Mouse (Mus musculus): ENCODE data around the gene Itsn1. TPM values are rescaled to one million over a fixed set of nuclear protein-coding genes. Genes with fewer than 3 reads are reported as not detected.
A peak's percentile ranks its signal among the peaks of the same experiment; 100 is the strongest.

Gene Itsn1
- polyA plus RNA-seq, 1 experiment from 2014 or later, result 48.3 TPM

DNA sequence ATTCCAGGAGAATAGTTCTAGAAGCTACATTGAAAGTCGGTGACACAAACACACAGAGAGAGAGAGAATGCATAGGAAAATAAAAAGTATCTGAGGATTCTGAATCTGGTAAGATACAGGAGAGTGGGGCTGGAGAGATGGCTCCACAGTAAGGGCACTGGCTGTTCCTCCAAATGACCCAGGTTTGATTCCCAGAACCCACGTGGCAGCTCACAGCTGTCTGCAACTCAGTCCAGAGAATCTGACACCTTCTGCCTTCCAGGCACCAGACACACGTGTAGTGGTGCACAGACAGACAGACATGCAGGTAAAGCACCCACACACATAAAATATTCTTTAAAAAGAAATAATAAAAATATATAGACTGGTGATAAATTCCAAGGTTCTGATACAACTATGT is 144.6 kb downstream of the Itsn1 start:
- H3K9ac ChIP-seq, result no peak overlapping the region
- ATAC-seq (ENCODE audit: low read depth) (no peak), DNase-seq (no peak)
- peaks cover 33% of the 10 kb centered on the region for H3K36me3 ChIP-seq
- H3K4me2 ChIP-seq, result no peak overlapping the region
- H3K4me1 ChIP-seq (replicated peaks), result peaks cover 23% of the 10 kb centered on the region
- WGBS (ENCODE audit: insufficient replicate concordance), result 68% methylated on average over 3 of the region's 3 CpGs
- no peak overlapping the region for H3K27ac ChIP-seq
- H3K4me3 ChIP-seq (replicated peaks), result no peak overlapping the region
- H3K27me3 ChIP-seq, result peaks cover 3% of the 10 kb centered on the region
- no peaks in the 10 kb centered on the region for H3K9me3 ChIP-seq (replicated peaks)

DNA sequence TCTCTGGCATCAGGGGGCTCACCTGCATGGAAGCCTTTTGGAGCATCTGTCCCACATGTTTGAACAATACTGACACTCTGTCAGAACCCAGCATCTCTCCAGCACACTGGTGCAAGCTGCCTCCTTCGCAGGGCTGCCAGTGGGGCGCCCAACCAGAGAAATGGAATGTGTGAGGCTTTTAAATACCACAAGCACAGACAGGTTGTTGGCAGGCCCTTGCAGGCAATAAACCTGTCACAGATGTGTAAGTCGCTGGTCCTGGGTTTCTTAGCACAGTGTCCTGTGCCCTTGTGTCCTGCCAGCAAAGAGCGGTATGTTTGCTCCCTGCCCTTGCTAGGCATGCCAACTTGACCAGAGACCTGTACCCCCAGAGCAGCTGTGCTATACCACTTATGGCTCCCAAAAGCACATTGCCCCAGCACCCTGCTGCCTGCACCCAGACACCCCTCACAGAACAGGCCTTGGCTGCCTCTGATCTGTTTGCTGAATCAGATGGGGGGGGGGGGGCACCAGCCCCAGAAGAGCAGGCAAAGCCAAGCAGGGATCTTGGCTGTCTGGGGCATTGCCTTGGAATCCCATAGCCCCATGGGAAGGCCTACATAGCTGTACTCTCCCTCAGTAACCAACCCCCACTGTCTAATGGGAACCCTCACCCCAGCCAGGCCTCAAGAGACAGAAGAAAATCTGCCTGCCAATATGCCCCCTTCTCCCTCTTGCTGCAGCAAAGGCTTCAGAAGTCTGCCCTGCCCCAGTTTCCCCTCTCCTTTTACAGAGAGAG is 146.7 kb downstream of the Itsn1 start:
- Histone ChIP-seq H3K36me3 (peaks cover 13% of the 10 kb centered on the region), H3K27ac (no peak overlapping the region), H3K9ac (no peak overlapping the region), H3K4me2 (no peak overlapping the region), H3K4me3 (replicated peaks) (no peak overlapping the region), H3K27me3 (peaks cover 8% of the 10 kb centered on the region), H3K9me3 (replicated peaks) (no peaks in the 10 kb centered on the region), H3K4me1 (replicated peaks) (peaks cover 8% of the 10 kb centered on the region)
- ATAC-seq (ENCODE audit: low read depth) (no peak), DNase-seq (no peak)
- whole genome bisulfite sequencing (ENCODE audit: insufficient replicate concordance), result 62% methylated on average over 4 of the region's 4 CpGs

- peaks cover 15% of the 10 kb centered on the region for H3K4me1 ChIP-seq (replicated peaks)
- H3K9ac ChIP-seq, result no peak overlapping the region
- no peak for DNase-seq
- H3K9me3 ChIP-seq (replicated peaks), result no peaks in the 10 kb centered on the region
- peaks cover 8% of the 10 kb centered on the region for H3K27me3 ChIP-seq
- no peak for ATAC-seq (ENCODE audit: low read depth)
- H3K27ac ChIP-seq, result no peak overlapping the region
- WGBS (ENCODE audit: insufficient replicate concordance), result 74% methylated on average over 4 of the region's 4 CpGs
- H3K36me3 ChIP-seq, result peaks cover 6% of the 10 kb centered on the region
- no peak overlapping the region for H3K4me2 ChIP-seq
- no peak overlapping the region for H3K4me3 ChIP-seq (replicated peaks)
Measured at GRCm38 (mm10) chr16:91876457-91876856, 147.4 kb downstream of the Itsn1 start.

DNA sequence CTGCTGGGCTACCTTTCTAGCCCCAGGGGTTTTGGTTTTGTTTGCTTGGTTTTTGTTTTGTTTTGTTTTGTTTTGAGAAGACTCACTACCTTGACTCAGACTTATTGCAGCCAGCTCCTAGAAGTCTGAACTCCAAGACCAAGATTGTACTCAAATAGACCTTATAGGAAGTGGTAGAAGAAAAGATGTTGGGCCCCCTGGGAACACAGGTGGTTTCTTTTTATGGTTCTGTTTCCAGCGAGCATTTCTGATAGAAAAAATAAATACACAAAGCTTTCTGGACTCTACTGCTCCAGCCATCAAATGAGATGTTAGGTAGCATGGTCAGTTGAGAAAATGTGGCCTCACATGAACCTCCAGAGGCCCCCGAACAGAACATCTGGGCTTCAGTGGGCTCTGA is 150.0 kb downstream of the Itsn1 start:
- Histone ChIP-seq H3K9ac (no peak overlapping the region), H3K9me3 (replicated peaks) (no peaks in the 10 kb centered on the region), H3K4me1 (replicated peaks) (peaks cover 17% of the 10 kb centered on the region), H3K4me3 (replicated peaks) (no peak overlapping the region), H3K27me3 (peaks cover 19% of the 10 kb centered on the region), H3K36me3 (no peaks in the 10 kb centered on the region), H3K27ac (no peak overlapping the region), H3K4me2 (no peak overlapping the region)
- 56% methylated on average over 2 of the region's 2 CpGs for WGBS (ENCODE audit: insufficient replicate concordance)
- DNase-seq, result no peak
- no peak for ATAC-seq (ENCODE audit: low read depth)

GRCm38 (mm10) chr16:91880869-91881767 is 152.0 kb downstream of the Itsn1 start:
- Histone ChIP-seq H3K4me1 (replicated peaks) (peaks cover 20% of the 10 kb centered on the region), H3K27me3 (0 out of 2 replicates have a peak, but pooled peaks cover 16% of the 10 kb centered on the region), H3K4me2 (no peak overlapping the region), H3K36me3 (no peaks in the 10 kb centered on the region), H3K9ac (no peak overlapping the region), H3K27ac (no peak overlapping the region), H3K4me3 (replicated peaks) (no peak overlapping the region), H3K9me3 (replicated peaks) (no peaks in the 10 kb centered on the region)
- ATAC-seq (ENCODE audit: low read depth) (peak; percentile 55), DNase-seq (no peak)
- WGBS (ENCODE audit: insufficient replicate concordance), result 72% methylated on average over 11 of the region's 11 CpGs

DNA sequence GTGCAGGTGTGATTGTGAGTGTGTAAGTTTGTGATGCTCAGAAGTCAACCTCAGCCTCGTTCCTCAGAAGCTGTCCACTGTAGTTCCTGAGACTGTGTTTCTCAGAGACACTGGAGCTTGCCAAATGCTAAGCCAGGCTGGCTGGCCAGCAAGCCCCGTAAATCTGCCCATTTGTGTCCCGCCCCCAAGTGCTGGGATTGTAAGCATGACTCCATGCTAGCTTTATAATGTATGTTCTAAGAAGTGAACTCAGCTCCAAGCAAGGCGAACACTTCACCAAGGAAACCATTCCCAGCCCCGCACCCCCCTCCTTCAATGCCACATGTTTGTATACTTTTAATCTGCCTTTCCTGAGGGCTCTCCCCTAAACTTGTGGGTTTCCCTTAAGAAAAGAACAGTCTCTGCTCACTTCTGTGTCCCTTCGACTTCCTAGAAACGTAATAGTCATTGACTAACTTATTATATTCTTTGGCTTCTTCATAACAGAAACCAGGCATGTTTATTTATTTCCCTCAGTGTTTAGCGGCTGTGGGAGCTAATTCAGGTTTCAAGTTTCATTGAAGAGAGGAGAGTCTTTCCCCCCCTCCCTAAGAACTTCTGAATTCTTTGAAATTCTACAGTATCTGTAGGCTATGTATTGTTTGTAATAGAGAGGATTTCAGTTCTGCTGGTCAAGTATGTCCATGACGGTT is 153.2 kb downstream of the Itsn1 start:
- ATAC-seq (ENCODE audit: low read depth), result no peak
- Histone ChIP-seq H3K4me2 (no peak overlapping the region), H3K4me1 (replicated peaks) (peaks cover 20% of the 10 kb centered on the region), H3K36me3 (no peaks in the 10 kb centered on the region), H3K9ac (no peak overlapping the region), H3K4me3 (replicated peaks) (no peak overlapping the region), H3K9me3 (replicated peaks) (no peaks in the 10 kb centered on the region), H3K27ac (no peak overlapping the region), H3K27me3 (0 out of 2 replicates have a peak, but pooled peaks cover 21% of the 10 kb centered on the region)
- DNase-seq, result no peak
- 65% methylated on average over 9 of the region's 9 CpGs for WGBS (ENCODE audit: insufficient replicate concordance)

DNA sequence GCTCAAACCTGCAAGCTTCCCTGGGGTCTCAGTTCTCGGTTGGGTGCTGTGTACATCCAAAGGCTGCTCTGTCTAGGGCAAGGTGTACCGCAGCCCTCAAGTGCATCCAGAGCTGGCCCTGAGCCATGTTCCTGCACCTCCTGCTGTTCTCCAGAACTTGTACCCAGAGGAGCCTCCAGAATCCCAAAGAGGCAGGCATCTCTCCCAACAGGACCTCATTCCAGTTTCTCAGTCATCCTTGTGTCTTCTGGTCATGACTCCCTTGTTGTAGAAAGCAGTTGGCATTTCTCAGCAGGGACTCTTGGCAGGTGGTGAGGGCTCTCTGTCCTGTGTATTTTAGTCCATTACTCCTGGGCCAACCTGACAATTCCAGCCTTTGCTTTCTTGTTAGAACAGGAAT is 154.6 kb downstream of the Itsn1 start:
- WGBS (ENCODE audit: insufficient replicate concordance), result 63% methylated on average over 2 of the region's 2 CpGs
- Histone ChIP-seq H3K4me3 (replicated peaks) (no peak overlapping the region), H3K27me3 (0 out of 2 replicates have a peak, but pooled peaks cover 22% of the 10 kb centered on the region), H3K9ac (no peak overlapping the region), H3K4me1 (replicated peaks) (peaks cover 20% of the 10 kb centered on the region), H3K9me3 (replicated peaks) (no peaks in the 10 kb centered on the region), H3K36me3 (no peaks in the 10 kb centered on the region), H3K27ac (no peak overlapping the region), H3K4me2 (no peak overlapping the region)
- DNase-seq, result no peak
- ATAC-seq (ENCODE audit: low read depth), result no peak

GRCm38 (mm10) chr16:91884196-91884595 is 155.1 kb downstream of the Itsn1 start:
- Histone ChIP-seq H3K27me3 (0 out of 2 replicates have a peak, but pooled peaks cover 22% of the 10 kb centered on the region), H3K4me3 (replicated peaks) (no peak overlapping the region), H3K36me3 (no peaks in the 10 kb centered on the region), H3K9ac (no peak overlapping the region), H3K9me3 (replicated peaks) (no peaks in the 10 kb centered on the region), H3K4me1 (replicated peaks) (peaks cover 20% of the 10 kb centered on the region), H3K4me2 (no peak overlapping the region), H3K27ac (no peak overlapping the region)
- peak; percentile 66 for DNase-seq
- peak; percentile 60 for ATAC-seq (ENCODE audit: low read depth)
- WGBS (ENCODE audit: insufficient replicate concordance), result 42% methylated on average over 5 of the region's 5 CpGs

- Histone ChIP-seq H3K9me3 (replicated peaks) (no peaks in the 10 kb centered on the region), H3K4me3 (replicated peaks) (0 out of 2 replicates have a peak overlapping the region, but pooled peaks have one; percentile 13), H3K36me3 (no peaks in the 10 kb centered on the region), H3K9ac (no peak overlapping the region), H3K27me3 (0 out of 2 replicates have a peak, but pooled peaks cover 17% of the 10 kb centered on the region), H3K4me1 (replicated peaks) (peaks cover 20% of the 10 kb centered on the region), H3K27ac (no peak overlapping the region), H3K4me2 (peak overlapping the region; percentile 50)
- ATAC-seq (ENCODE audit: low read depth) (no peak), DNase-seq (no peak)
- 13% methylated on average over 18 of the region's 19 CpGs for WGBS (ENCODE audit: insufficient replicate concordance)
Measured at GRCm38 (mm10) chr16:91885389-91886122, 156.5 kb downstream of the Itsn1 start.

DNA sequence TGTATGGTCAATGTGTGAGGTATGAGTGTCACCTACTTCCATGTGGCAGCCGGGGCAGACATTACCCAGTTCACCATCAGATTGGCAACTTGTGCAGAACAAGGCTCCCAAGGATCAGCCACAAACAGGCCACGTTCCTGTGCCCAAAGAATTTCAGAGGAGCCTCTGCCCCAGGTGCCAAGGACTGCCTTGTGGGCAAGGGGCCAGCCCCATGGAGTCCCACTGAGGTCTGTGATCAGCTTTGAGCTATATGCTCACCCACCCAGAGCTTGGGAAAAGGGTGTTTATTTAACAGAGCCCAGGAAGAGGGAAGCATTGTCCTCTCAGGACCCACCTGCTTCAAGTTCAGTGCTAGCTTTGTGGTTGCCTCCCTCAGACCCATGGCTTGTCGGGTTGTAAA is 159.3 kb downstream of the Itsn1 start:
- WGBS (ENCODE audit: insufficient replicate concordance), result 67% methylated on average over 3 of the region's 3 CpGs
- Histone ChIP-seq H3K36me3 (no peaks in the 10 kb centered on the region), H3K9ac (no peak overlapping the region), H3K4me1 (replicated peaks) (peaks cover 9% of the 10 kb centered on the region), H3K4me3 (replicated peaks) (no peak overlapping the region), H3K27me3 (0 out of 2 replicates have a peak, but pooled peaks cover 20% of the 10 kb centered on the region), H3K27ac (no peak overlapping the region), H3K9me3 (replicated peaks) (no peaks in the 10 kb centered on the region), H3K4me2 (no peak overlapping the region)
- ATAC-seq (ENCODE audit: low read depth), result no peak
- DNase-seq, result no peak
